Mouse (Mus musculus) liver, embryonic 15.5 days (tissue): ENCODE data around the gene Phf5a. TPM values are rescaled to one million over a fixed set of nuclear protein-coding genes. Genes with fewer than 3 reads are reported as not detected.
"Not testable (repeated sequence)": the region's sequence is repeated elsewhere in the genome, so short reads cannot be mapped to it uniquely, and the experiment has no call there.

Source experiments
- ATAC-seq: fragments of 200-750 bp; cut with Nextera tagmentation; 2 replicates; pipeline ENCODE4 v1.8.0; 2017; ENCODE audit warnings: moderate number of reproducible peaks, mild to moderate bottlenecking, moderate library complexity; ENCODE audit not compliant: insufficient read depth
- H3K27ac ChIP-seq: fragments of 300-500 bp; sonication (generic); replicated peaks from 2 replicates; pipeline ENCODE4 v1.5.1; 2015; ENCODE audit warnings: mild to moderate bottlenecking, inconsistent platforms
- H3K27me3 ChIP-seq: fragments of 300-500 bp; sonication (generic); 2 replicates; pipeline ENCODE4 v1.6.1; 2015; ENCODE audit warnings: mild to moderate bottlenecking, inconsistent platforms
- H3K36me3 ChIP-seq: fragments of 300-500 bp; sonication (generic); replicated peaks from 2 replicates; pipeline ENCODE4 v1.6.1; 2015; ENCODE audit warnings: moderate library complexity, mild to moderate bottlenecking, inconsistent platforms
- H3K4me1 ChIP-seq: fragments of 300-500 bp; sonication (generic); replicated peaks from 2 replicates; pipeline ENCODE4 v1.6.1; 2015; ENCODE audit warnings: inconsistent platforms
- H3K4me2 ChIP-seq: fragments of 300-500 bp; sonication (generic); 2 replicates; pipeline ENCODE4 v1.6.1; 2015; ENCODE audit warnings: moderate library complexity, mild to moderate bottlenecking, inconsistent platforms
- H3K4me3 ChIP-seq: fragments of 300-500 bp; sonication (generic); replicated peaks from 2 replicates; pipeline ENCODE4 v1.5.1; 2015; ENCODE audit warnings: mild to moderate bottlenecking, inconsistent platforms
- H3K9ac ChIP-seq: fragments of 300-500 bp; sonication (generic); 2 replicates; pipeline ENCODE4 v1.6.1; 2015; ENCODE audit warnings: moderate library complexity, mild to moderate bottlenecking, inconsistent platforms
- H3K9me3 ChIP-seq: fragments of 300-500 bp; sonication (generic); replicated peaks from 2 replicates; pipeline ENCODE4 v1.6.1; 2016; ENCODE audit warnings: inconsistent platforms
- WGBS: fragments of 180-500 bp; shearing (Covaris S2); methylation state at CpG from one replicate; pipeline ENCODE4 v1.1.7; 2015; ENCODE audit warnings: mixed read lengths; ENCODE audit not compliant: insufficient replicate concordance; 5-methylcytosine and 5-hydroxymethylcytosine counted together
- polyA plus RNA-seq: library from polyadenylated mRNA; unstranded; fragments of >200 nt; fragmentation: Nextera tagmentation; extraction: Ambion mirVana; gene quantifications from 2 replicates; pipeline ENCODE4 v1.2.1, GENCODE M21; 2015

The Phf5a gene
- 91.3 and 103 TPM in 2 replicates for polyA plus RNA-seq

DNA sequence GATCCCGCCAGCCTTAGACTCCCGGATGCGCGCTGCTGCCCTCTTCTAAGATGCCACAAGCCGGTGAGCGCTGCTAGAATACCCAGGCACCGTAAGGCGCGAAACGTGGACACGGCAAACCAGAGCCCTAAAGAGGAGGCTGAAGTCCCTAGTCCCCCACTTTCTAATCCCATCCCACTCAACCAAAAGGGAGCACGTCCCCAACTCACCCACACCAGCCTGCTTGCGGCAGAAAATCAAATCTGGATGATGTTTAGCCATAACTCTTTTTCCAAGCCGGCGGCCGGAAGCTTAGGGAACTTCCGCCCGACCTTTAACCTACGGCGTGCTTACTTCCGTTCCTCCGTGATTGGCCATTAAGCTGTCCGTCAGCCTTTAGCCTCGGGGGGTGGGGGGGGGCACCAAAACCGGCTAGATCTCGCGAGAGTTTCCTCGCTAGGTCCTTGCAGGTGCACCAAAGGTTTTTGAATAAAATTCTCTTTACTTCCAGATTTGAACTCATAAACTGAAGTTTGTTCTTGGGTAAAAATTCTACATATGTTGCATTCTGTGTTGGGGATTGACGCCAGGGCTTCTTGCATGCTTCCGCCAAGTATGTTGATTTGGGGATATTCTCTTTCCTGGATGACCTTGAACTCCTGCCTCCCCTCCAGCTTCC is at the start of gene Phf5a:
Gene Phf5a, minus strand, starts transcription at position 308 of the 658 bp plus-strand sequence.
- no peaks in the 10 kb centered on the region for H3K27me3 ChIP-seq
- under 1% methylated on average over 30 of the region's 30 CpGs for WGBS

DNA sequence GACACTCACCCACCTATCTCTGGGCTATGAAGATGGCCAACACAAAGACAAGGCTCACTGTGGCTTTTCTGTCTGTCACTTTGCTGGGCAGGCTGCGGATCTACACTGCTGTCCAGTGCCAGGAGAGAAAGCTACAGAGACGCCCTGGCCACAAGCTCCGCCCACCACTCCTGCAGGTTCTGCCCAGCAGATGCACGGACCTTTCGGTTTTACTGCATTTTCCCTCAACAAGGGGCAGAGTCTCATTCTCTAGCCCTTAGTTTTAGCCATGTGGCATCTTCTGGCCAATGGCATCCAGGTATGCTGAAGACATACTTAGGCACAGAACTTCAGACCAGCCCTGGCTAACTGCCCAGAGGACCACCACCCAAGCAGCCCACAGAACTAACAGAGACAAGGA is 49.5 kb upstream of the Phf5a start:
- Histone ChIP-seq H3K27me3 (no peaks in the 10 kb centered on the region), H3K9ac (no peak overlapping the region), H3K4me1 (peaks cover 35% of the 10 kb centered on the region), H3K36me3 (peaks cover 30% of the 10 kb centered on the region), H3K27ac (no peak overlapping the region), H3K4me2 (no peak overlapping the region), H3K4me3 (no peak overlapping the region), H3K9me3 (no peaks in the 10 kb centered on the region)
- no peak for ATAC-seq
- WGBS, result 56% methylated on average over 5 of the region's 5 CpGs

More for the DNA sequence above, at the start of gene Phf5a:
- H3K4me1 ChIP-seq, result peaks cover 58% of the 10 kb centered on the region
- peak within 1 kb of the TSS; percentile 85 for H3K9ac ChIP-seq
- peaks cover 41% of the 10 kb centered on the region for H3K36me3 ChIP-seq
- H3K4me2 ChIP-seq, result peak within 1 kb of the TSS; percentile 82
- peak within 1 kb of the TSS; percentile 97 for H3K27ac ChIP-seq
- H3K9me3 ChIP-seq, result no peaks in the 10 kb centered on the region
- ATAC-seq, result peak; percentile 86
- H3K4me3 ChIP-seq, result peak within 1 kb of the TSS; percentile 95

DNA sequence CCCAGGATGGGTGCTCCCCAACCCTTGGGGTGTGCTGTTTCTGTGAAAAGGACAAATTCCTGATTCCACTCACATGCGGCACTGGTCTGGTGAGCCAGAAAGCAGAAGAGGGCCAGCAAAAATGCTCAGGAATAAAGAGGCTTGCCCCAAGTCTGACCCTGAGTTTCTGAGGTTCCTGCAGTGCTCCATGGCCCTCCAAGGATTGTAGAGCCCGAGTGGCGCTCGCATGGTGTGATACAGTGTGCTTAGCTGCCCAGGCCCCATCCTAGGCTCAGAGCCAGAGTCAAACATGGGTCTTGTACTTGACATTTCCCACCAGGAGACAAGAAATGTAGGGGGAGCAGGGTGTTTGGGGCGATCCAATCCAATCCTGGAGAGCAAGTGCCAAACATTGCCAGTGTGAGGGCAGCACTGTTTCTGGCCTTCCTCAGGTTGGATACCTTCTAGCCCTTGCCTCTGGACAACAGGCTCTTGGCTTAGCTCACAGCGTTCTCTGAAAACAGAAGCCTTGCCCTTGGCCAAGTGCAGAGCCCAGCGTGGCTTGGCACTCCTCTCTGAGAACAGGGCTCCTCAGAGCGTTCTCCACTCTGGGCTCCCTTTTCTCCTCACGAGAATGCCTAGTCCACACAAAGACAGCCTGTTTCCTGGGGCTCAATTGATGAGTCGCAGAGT is 49.0 kb upstream of the Phf5a start:
- H3K4me2 ChIP-seq, result no peak overlapping the region
- H3K4me3 ChIP-seq, result no peak overlapping the region
- WGBS, result 82% methylated on average over 10 of the region's 10 CpGs
- no peak overlapping the region for H3K27ac ChIP-seq
- no peak for ATAC-seq
- no peaks in the 10 kb centered on the region for H3K27me3 ChIP-seq
- peaks cover 35% of the 10 kb centered on the region for H3K36me3 ChIP-seq
- H3K9me3 ChIP-seq, result no peaks in the 10 kb centered on the region
- H3K9ac ChIP-seq, result no peak overlapping the region
- peaks cover 32% of the 10 kb centered on the region for H3K4me1 ChIP-seq

DNA sequence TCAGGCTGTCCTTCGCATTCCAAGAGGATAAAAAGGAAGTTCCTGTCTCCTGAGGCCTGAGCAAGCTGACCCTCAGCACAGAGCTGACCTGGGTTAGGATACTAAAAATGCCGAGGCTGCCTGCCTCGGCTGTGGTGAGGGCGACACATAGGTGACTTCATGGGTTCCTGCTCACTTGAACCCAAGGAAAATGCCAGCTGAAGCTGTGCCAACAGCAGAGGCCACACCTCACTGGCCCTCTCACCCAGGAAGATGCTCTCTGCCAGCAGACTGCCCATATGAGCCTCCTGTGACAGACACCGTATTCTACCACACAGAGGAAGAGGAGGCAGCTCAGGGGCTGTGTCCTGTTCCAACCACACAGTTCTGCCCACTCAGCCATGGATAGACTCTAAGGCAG is 47.4 kb upstream of the Phf5a start:
- no peak overlapping the region for H3K27ac ChIP-seq
- ATAC-seq, result no peak

DNA sequence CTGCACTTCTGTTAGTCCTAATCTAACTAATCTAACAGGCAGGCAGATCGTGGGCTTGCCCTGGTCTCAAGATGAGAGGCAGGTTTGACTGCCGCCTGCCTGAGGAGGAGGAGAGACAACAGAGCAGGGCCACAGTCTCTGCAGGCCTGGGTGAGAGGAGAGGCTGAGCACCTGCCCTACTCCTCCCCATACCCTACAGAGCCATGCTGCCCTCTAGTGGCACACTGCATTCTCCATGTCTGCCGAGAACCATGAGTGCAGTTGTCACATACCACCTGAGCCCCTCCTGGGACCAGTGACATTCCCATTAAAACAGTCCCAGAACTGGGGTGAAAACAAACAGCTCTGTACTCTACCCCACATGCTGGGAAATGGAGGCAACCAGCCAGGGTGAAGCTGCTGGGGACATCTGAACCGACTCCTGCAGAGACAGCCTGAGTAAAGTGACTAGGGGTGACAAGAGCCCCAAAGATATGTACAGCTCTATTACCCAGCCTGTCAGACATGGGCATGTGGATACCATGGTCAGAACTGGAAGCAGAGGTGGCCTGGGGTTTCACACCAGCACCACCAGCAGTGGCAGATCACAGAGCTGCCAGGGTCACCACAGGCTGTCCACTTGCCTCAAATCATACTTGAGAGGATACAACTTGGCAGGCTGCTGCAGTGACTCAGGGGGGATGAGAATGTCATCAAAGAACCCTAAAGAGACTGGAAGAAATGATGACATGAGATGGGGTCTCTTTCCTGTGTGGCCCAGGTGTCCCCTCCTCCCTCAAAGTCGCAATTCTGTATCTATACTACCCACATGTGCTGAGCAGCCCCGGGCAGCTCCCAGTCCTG is 46.1 kb upstream of the Phf5a start:
- ATAC-seq, result 0 out of 2 replicates have a peak, but pooled peaks have one; percentile 16
- peaks cover 64% of the 10 kb centered on the region for H3K36me3 ChIP-seq
- H3K27ac ChIP-seq, result no peak overlapping the region
- peaks cover 26% of the 10 kb centered on the region for H3K4me1 ChIP-seq
- no peak overlapping the region for H3K9ac ChIP-seq
- H3K9me3 ChIP-seq, result no peaks in the 10 kb centered on the region
- H3K4me3 ChIP-seq, result no peak overlapping the region
- H3K27me3 ChIP-seq, result no peaks in the 10 kb centered on the region
- H3K4me2 ChIP-seq, result no peak overlapping the region
- 45% methylated on average over 6 of the region's 6 CpGs for WGBS

More for the DNA sequence above, 47.4 kb upstream of the Phf5a start:
- Histone ChIP-seq H3K4me3 (no peak overlapping the region), H3K4me1 (peaks cover 32% of the 10 kb centered on the region), H3K9me3 (no peaks in the 10 kb centered on the region), H3K4me2 (no peak overlapping the region), H3K36me3 (peaks cover 52% of the 10 kb centered on the region), H3K9ac (no peak overlapping the region), H3K27me3 (no peaks in the 10 kb centered on the region)
- 72% methylated on average over 5 of the region's 5 CpGs for WGBS

DNA sequence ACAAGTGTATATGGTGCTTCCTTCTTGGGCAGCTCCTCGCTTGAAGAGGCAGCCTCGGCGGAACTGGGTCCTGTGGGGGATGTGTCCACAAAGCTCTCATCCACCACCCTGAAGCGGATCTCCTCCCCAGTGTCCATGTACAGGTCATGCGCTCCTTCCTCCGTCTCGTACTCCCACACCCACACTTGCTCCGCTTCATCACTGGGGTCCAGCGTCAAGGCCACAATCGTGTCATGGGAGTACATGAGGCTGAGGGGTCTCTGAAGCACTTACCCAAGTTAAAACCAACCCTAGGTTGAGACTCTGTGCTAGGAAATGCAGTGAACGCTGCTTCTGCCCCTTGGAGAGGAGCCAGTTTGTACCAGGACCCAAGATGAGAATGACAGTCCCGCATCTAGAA is 45.5 kb upstream of the Phf5a start:
- Histone ChIP-seq H3K4me1 (peaks cover 26% of the 10 kb centered on the region), H3K9me3 (no peaks in the 10 kb centered on the region), H3K4me2 (no peak overlapping the region), H3K27me3 (no peaks in the 10 kb centered on the region), H3K36me3 (peaks cover 65% of the 10 kb centered on the region), H3K27ac (no peak overlapping the region), H3K9ac (no peak overlapping the region), H3K4me3 (no peak overlapping the region)
- WGBS, result 84% methylated on average over 12 of the region's 12 CpGs
- ATAC-seq, result no peak

DNA sequence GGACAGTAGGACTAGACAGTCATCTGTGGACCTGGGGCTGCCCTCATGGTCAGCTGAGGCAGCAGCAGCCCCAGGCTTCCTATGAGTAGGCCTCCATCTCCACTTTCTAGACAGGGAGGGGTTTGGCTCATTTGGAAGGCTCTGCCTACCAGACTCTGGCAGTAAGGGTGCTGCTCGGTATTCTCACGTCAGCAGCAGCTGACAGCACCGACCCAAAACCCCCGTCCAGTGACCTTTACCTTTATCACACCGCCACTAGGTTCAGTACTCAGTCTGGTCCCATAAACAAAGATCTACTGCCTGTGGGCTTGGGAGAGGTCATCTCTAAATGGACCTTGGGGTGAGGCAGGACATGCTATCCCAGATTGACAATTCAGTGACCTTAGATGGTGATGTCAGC is 44.0 kb upstream of the Phf5a start:
- Histone ChIP-seq H3K4me1 (peaks cover 26% of the 10 kb centered on the region), H3K9me3 (no peaks in the 10 kb centered on the region), H3K27me3 (no peaks in the 10 kb centered on the region), H3K9ac (no peak overlapping the region), H3K27ac (no peak overlapping the region), H3K4me3 (no peak overlapping the region), H3K36me3 (peaks cover 80% of the 10 kb centered on the region), H3K4me2 (no peak overlapping the region)
- ATAC-seq, result no peak
- WGBS, result 77% methylated on average over 5 of the region's 5 CpGs

DNA sequence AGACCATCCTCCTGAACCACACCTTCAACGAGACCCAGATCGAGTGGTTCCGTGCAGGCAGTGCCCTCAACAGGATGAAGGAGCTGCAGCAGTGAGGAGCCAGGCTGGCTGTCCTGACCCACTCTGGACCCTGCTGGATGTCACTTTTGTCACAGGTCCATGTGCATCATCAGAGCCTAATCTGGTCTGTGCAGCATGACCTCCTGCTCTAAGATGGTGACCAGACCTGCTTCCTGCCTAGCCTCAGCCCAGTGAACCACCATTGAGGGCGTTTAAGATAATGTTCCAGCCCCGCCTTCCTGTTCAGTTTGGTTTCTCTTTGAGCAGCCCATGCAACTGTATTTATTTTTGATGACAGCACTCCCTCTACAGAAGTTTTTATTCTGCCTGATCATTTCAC is 43.0 kb upstream of the Phf5a start:
- H3K9ac ChIP-seq, result no peak overlapping the region
- no peak overlapping the region; the same call in 1 of the 2 replicates for H3K4me2 ChIP-seq
- H3K4me3 ChIP-seq, result no peak overlapping the region
- 0 out of 2 replicates have a peak overlapping the region, but pooled peaks have one; percentile 29 for H3K27ac ChIP-seq
- H3K27me3 ChIP-seq, result no peaks in the 10 kb centered on the region
- 42% methylated on average over 5 of the region's 5 CpGs for WGBS
- peaks cover 90% of the 10 kb centered on the region for H3K36me3 ChIP-seq
- peaks cover 26% of the 10 kb centered on the region for H3K4me1 ChIP-seq
- ATAC-seq, result peak; percentile 29; the same call in 1 of the 2 replicates
- no peaks in the 10 kb centered on the region for H3K9me3 ChIP-seq

DNA sequence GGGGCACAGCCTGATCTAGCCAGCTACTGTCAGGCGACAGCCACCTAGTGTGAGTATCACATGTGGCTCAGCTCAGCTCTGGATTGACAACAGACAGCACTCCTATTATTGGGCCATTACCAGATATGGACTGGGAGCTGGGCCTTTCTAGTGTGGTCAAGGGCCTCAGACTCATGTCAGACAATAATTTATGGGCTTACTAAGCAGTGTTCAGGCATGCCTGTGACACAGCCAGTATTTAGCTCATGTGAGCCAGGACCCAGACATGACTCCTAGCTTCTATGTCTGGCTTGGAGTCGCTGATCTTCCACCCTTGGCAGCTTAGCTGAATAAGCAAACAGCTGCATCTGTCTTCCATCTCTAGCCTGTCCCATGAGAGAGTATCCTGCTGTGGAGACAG is 40.8 kb upstream of the Phf5a start:
- Histone ChIP-seq H3K36me3 (peaks cover 98% of the 10 kb centered on the region), H3K4me2 (no peak overlapping the region), H3K4me3 (no peak overlapping the region), H3K9ac (no peak overlapping the region), H3K27ac (no peak overlapping the region), H3K9me3 (no peaks in the 10 kb centered on the region), H3K27me3 (no peaks in the 10 kb centered on the region), H3K4me1 (peaks cover 26% of the 10 kb centered on the region)
- ATAC-seq, result no peak
- 71% methylated on average over 2 of the region's 2 CpGs for WGBS

DNA sequence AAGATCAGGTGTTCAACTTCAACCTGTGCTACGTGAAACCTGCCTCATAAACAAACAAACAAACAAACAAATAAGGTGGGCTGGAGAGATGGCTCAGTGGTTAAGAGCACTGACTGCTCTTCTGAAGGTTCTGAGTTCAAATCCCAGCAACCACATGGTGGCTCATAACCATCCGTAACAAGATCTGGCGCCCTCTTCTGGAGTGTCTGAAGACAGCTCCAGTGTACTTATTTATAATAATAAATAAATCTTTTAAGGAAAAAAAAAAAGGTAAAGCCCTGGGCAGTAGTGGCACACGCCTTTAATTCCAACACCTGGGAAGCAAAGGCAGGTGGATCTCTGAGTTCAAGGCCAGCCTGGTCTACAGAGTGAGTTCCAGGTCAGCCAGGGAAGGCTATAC is 37.1 kb upstream of the Phf5a start:
- H3K4me1 ChIP-seq, H3K4me2 ChIP-seq, ATAC-seq, H3K4me3 ChIP-seq, H3K9me3 ChIP-seq, H3K27me3 ChIP-seq, H3K9ac ChIP-seq, H3K27ac ChIP-seq: not testable (repeated sequence)
- WGBS, result 71% methylated on average over 4 of the region's 4 CpGs
- peaks cover 99% of the 10 kb centered on the region for H3K36me3 ChIP-seq

DNA sequence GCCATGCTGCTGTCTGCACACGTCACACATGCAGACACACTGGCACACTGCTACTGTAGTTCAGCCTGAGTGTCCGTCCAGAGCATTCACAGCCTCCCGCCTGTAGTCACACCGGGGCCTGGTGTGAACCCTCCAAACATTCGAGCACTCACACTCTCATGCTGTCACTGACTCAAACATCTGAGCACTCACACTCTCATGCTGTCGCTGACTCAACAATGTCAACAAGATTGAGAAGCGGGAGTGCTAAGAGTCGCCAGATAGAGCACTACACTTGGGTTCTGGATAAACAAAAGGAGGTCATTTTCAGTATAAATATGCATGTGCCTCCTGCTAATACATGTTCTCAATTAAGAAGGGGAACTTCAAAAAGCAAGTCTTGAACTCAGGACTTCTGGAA is 36.2 kb upstream of the Phf5a start:
- no peak overlapping the region for H3K4me3 ChIP-seq
- H3K4me1 ChIP-seq, result 0 out of 2 replicates have a peak, but pooled peaks cover 3% of the 10 kb centered on the region
- no peak for ATAC-seq
- no peaks in the 10 kb centered on the region for H3K9me3 ChIP-seq
- H3K4me2 ChIP-seq, result no peak overlapping the region
- no peaks in the 10 kb centered on the region for H3K27me3 ChIP-seq
- H3K36me3 ChIP-seq, result peaks cover 99% of the 10 kb centered on the region
- no peak overlapping the region for H3K9ac ChIP-seq
- 84% methylated on average over 8 of the region's 8 CpGs for WGBS
- no peak overlapping the region for H3K27ac ChIP-seq
